Mouse (Mus musculus): ENCODE data around the gene Epb41.

Gene Epb41

DNA sequence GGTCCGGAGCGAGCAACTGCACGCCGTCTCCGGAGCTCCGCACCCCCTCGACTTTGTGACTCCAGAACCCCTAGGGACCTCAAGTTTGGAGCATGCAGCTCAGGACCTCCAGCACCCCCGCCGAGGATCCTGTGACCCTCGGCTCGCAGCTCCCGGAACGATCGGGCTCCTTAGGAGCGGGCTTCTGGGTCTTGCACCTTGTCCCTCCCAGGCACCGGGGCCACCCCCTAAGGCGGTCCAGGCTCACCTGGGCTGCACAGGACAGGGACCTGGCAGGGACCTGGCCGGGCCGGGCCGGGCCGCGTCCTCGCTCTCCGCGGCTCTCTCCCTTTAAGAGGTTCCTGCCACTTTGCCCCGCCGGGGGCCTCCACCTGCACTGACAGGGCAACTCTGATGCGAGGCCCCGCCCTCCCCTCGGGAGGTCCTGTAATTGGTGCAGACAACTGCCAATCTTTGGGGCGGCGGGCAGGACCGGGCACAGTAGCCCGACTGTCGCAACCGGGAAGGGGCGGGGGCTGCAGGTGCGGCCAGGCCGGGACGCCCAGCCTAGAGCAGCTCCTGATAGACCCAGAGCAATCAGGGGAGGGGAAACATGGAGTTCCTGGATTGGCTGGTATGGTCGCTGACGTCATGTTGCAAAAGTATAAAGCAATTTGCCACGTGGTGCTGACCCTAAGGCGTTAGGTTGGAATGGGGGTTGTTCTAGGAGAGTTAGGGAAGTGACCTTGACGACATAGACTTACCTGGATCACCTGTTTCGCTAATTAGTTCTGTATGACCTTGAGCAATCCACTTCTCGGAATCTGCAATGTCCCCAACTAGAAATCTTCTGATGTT is at the start of gene Epb41:
TSS of gene Epb41 (minus strand) at position 389 of the 837 bp plus-strand sequence.
- DNase-seq = peak; percentile 100

DNA sequence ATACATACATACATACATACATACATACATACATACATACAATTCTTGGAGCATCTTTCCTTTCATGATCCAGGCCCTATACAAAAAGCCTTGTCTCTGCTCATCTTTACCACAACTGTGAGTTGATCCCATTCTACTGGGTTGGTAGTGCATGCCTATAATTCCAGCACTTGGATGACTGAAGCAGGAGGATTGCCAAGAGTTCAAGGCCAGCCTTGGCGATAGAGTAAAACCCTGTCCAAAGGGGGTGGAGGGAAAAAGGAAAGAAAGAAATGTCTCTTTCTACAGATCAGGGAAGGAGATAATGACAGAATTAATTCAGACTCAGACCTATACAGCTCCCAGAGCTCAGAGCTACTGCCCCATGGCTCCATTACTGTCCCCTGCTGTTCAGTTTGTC is 48.0 kb upstream of the Epb41 start:
- no peak for DNase-seq

DNA sequence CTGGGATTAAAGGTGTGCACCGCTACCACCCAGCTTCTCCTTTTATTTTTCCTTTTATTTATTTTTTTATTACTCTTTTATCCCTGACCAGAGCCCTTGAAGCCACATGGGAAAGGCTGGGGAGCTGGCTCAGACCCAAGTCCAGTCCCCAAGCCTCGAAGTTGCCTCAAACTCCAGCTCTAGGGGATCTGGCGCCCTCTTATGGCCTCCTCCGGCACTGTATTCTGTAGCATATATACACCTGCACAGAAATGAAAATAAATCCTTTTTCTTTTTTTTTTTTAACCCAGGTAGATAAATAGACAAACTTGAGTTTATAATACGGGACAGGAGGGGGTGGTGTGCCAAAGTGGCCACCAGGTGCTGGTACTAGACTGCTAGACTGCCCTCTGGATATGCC is 46.6 kb upstream of the Epb41 start:
- DNase-seq = no peak

DNA sequence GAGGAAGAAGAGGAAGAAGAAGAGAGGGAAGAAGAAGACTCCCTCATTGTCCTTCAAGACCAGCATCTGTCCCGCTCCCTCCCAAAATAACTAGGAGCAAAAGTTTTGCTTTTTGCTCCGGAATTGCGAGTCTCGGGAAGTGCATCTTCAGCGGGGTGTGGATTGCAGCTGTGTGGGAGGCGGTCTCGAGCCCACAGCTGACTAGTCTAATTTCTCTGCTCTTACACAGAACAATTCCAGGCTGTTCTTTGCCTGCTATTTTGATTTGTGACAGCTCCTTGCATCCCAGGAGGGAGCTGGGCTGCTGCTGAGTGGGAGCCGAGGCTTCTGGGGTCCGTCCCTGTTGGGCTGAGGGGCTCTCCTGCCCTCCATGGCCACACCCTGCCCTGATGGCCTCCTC is 44.4 kb upstream of the Epb41 start:
- no peak for DNase-seq

GRCm38 (mm10) chr4:132116315-132116714 is 41.2 kb upstream of the Epb41 start:
- DNase-seq = no peak

DNA sequence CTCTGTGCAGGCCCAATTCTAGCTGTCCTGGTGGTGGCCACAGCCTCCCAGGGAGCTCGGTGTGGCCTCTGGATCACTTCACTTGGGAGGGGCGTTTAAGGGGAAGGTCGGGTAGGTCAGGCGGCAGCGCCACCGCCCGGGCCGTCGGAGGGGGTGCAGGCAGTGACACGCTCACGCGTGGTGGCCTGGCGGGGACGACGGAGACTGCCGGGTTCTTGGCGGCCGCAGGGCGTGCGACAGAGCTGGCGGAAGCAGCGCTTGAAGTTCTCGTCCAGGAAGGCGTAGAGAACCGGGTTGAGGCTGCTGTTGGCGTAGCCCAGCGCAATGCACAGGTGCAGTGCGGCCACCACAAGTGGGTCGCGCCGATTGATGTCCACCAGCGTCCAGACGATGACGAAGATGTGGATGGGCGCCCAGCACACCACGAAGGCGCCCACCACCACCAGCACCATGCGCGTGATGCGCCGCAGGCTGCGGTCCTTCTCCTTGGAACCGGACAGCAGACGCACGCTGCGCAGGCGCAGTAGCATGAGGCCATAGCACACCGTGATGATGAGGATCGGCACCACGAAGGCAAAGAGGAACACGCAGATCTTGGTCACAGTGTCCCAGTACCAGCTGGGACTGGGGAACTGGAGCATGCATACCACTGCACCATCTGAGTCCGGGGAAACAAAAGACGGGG is 38.4 kb upstream of the Epb41 start:
- no peak for DNase-seq

DNA sequence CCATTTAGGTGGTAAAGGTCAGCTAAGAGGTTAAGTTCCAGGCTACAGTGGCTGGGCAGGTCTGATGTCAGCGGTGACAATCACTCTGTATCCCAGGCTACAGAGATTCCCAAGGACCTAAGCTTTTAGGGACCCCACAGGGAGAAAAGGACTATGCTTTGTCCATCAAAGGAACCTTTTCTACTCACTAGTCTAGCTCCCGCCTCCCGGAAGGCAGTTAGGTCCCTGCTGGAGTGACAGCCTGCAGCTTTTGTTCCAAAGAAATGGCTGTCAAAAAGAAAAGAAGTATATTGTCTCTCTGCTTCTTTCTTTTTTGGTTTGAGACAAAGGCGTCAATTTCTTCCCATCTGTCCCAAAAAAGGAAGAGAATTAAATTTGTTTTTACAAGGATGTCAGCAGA is 36.1 kb upstream of the Epb41 start:
- DNase-seq = no peak

DNA sequence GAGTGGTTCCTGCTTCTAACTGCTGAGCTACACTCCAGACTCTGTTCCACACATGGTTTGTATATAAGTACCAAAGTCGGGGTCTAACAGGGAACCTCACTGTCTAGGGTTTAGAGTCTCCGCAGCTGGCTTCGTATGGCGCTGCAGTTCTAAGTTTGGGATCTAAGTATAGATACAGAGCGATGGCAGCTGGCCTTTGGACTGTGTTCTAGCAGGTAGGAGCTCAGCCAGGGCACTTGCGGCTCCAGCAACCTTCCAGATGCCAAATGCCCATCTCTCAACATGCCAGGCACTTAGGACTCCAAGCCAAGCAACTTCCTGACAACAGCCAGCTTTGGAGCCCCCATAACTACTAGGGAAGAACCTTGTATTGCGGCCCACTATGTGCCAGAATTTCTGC is 33.1 kb upstream of the Epb41 start:
- no peak for DNase-seq

DNA sequence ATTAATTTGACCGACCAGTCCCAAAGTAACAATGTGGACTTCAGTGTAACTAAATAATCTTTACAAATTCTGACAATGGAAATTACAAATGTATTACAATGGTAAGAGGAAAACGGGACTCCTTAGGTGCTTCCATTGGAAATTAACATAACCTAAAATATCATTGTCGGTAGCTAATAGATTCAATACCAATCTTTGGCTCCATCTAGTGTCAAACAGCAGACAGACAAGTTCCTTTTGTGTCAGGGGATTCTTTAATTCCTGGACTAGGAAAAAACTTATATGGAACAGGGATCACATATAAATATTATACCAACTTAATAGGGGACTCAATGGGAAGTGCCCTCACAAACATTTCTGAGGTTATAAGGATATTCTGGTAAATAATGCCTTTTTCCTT is 26.0 kb upstream of the Epb41 start:
- DNase-seq = no peak

GRCm38 (mm10) chr4:132099548-132099947 is 24.4 kb upstream of the Epb41 start:
- no peak for DNase-seq

DNA sequence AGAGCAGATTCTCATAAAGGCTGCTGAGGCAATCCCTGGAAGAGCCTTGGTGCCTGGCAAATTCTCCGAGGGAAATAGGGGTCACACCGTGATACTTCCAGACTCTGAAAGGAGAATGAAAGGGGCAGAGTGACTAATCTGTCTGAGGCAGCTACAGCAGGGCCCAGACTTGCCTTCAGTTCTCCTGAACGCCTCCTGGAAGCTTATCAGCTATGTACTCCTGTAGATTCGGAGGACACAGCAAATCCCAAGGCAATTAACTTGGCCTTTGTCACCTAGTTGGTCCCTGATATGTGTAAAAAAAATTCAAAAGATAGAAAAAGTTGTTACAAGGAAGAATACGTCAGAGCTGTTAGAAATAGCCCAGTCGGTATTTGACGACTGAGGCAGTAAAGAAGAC is 19.9 kb upstream of the Epb41 start:
- DNase-seq = no peak

DNA sequence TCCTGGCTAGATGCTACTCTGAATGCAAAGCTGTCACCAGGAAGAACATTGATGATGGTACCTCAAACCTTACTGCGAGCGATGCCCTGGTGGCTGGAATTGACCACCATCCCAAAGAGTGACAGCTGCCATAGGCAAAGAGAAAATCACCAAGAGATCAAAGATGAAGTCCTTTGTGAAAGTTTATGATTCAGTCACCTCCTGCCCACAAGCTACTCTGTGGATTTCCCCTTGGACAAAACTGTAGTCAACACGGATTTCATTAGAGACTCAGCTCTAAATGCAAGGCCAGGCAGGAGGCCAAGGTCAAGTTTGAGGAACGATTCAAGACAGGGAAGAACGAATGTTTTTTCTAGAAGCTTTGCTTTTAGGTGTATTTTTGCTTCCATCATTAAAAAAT is 18.8 kb upstream of the Epb41 start:
- no peak for DNase-seq

DNA sequence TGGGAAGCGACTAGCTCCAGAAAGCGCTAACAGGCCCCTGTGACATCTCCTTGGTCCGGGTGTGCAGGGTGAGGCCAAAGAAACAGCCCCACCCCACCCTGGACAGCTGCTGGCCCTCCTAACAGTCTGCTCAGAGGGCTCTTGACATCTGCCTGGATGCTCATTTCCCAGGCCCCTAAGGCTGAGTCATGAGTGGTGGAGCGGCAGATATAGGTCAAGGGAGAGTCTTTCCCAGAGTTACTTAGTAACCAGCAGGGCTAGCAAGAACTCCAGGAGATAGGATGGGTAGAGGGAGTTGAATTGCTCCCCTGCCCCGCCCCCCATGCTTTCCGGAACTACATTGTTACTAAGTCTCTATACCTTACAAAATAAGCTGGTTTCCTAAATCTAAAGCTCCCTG is 18.0 kb upstream of the Epb41 start:
- no peak for DNase-seq

DNA sequence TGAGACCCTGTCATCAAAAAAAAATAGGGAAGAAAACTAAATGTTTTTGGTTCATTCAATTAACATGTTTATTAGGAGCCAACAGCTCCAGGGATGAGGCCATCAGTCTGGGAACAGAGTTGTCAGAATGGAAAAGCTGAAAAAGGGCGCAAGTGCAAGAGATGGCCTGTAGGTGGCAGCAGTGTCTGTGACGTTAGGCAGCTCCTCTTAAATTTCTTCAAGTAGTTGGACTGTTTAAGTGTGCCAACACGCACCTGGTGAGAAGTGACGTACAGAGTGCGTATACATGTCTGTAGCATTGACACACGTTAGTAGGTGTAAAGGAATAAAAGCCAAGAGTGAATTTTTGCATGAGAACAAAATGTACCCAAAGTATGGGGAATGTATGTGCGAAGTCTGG is 13.8 kb upstream of the Epb41 start:
- DNase-seq = peak in 1 of 2 experiments; percentile 61

DNA sequence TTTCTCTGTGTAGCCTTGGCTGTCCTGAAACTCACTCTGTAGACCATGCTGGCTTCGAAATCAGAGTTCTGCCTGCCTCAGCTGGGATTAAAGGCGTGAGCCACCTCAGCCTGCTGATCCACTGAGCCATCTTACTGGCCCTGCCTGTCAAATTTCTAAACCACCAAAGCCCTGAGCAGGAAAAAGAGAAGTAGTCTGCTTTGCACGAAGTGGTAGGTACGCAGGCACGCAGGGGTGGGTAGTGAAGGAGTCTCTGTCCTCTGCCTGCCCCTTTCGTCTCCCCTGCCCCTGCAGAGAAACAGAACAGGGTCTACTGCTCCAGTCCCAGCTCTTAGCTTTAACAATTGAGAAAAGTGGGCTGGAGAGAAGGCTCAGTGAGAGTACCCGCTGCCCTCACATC is 10.0 kb upstream of the Epb41 start:
- no peak for DNase-seq

DNA sequence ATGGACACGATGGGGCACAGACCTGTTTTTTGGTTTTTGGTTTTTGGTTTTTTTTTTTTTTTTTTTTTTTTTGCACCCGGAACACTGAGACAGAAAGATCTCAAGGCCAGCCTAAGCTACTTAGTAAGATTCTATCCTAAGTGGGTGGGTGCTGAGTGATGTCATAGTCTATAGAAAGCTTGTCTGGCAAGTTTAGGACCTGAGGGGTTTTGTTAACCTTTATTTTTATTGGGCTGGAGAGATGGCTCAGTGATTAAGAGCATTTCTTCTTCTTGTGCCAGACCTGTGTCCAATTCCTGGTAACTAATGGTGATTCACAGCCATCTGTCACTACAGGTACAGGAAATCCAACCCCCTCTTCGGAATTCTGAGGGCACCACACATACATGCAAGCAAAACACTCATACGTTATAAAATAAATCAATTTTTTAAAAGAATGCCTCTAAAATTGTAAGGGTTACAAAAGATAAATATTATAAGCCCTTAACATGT is 5.4 kb upstream of the Epb41 start:
- DNase-seq = no peak

GRCm38 (mm10) chr4:132079555-132080275 is 4.6 kb upstream of the Epb41 start:
- DNase-seq = peak; percentile 75 to 82

DNA sequence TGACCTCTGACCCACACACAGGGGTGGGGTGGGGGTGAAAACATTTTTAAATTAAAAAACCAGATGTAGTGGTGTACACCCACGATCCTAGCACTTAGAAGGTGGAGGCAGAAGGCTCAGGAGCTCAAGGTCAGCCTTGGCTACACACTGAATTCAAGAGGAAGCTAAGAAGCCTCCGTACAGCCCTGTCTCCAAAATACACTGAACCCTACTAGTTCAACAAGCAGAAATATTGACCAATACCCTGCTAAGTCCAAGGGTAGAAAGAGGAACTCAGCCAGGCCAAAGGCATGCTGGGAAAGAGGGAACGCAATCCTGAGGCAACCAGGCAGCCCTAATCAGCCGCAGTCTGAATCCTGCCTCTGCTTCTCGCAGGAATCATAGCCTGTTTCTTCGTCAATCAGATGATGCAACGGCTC is 3.2 kb upstream of the Epb41 start:
- no peak for DNase-seq

GRCm38 (mm10) chr4:132077445-132077844 is 2.3 kb upstream of the Epb41 start:
- DNase-seq = no peak

DNA sequence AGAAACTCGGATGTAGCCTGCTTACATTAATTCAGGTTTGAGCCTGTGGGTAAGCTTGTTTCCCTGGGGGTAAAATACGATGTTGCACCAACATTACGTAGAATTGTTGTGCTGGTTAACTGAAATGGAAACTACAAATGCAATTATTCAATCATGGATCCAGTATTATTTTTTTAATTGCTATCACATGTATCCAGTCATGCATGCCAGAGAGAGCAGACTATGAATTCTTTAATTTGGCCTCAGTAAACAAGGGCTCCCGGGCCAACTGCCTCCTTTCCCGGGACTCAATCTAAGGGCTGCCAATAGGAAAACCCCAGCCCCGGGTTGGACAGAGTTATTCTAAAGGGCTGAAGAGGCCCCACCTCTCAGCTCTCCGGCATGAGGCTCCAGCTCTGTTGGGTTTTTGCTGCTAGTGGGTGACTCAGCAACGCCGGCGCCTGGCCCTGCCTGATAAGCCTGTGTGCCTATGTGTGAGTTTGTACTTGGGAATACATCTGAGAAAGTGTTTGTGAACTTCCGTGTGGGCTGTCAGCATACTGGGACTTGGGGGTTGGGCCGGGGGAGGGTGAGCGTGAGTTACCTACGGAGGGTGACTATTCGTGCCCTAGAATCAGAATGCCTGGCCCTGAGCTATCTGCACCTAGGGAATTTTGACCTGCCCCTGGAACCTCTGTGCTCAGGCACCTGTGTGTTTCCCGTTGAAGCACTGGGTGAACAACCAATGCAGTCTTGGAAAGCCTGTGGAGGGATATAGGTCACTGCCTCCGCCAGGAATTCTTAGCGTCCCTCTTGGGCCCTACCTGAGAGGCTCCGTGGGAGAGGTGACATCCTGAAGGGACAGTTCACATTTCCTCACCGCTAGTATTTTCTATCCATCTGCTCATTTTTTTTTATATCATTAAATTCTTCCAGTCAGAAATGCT is 1.6 kb upstream of the Epb41 start:
- DNase-seq = peak; percentile 55 to 62

- DNase-seq = no peak
Observed at GRCm38 (mm10) chr4:132075796-132076195, 675 bp upstream of the Epb41 start.

All from kidney, adult 8-10 months (tissue).